Mouse (Mus musculus) heart, embryonic 11.5 days (tissue): ENCODE results near the gene Lbx2. TPM values are rescaled to one million over a fixed set of nuclear protein-coding genes. Genes with fewer than 3 reads are reported as not detected.

Experiments used
- ATAC-seq: fragments of 200-750 bp; cut with Nextera tagmentation; replicated peaks from 2 replicates; pipeline ENCODE4 v1.8.0; 2017; ENCODE audit warnings: moderate library complexity; ENCODE audit not compliant: insufficient number of reproducible peaks, low FRiP score, low TSS enrichment
- H3K27ac ChIP-seq: fragments of 300-500 bp; sonication (generic); 2 replicates; pipeline ENCODE4 v1.5.1; 2014; ENCODE audit warnings: mild to moderate bottlenecking, low read depth, low read length
- H3K27me3 ChIP-seq: fragments of 300-500 bp; sonication (generic); 2 replicates; pipeline ENCODE4 v1.6.1; 2014; ENCODE audit warnings: mild to moderate bottlenecking, low read length, mixed read lengths; ENCODE audit not compliant: control insufficient read depth, insufficient read depth
- H3K36me3 ChIP-seq: fragments of 300-500 bp; sonication (generic); 2 replicates; pipeline ENCODE4 v1.6.1; 2014; ENCODE audit warnings: mild to moderate bottlenecking, low read length, moderate library complexity, mixed read lengths; ENCODE audit not compliant: control insufficient read depth, insufficient read depth
- H3K4me1 ChIP-seq: fragments of 300-500 bp; sonication (generic); 2 replicates; pipeline ENCODE4 v1.6.1; 2014; ENCODE audit warnings: low read length; ENCODE audit not compliant: control insufficient read depth, insufficient read depth
- H3K4me2 ChIP-seq: fragments of 300-500 bp; sonication (generic); 2 replicates; pipeline ENCODE4 v1.6.1; 2014; ENCODE audit warnings: mild to moderate bottlenecking, moderate library complexity
- H3K4me3 ChIP-seq: fragments of 300-500 bp; sonication (generic); 2 replicates; pipeline ENCODE4 v1.5.1; 2014; ENCODE audit warnings: low read depth, low read length
- H3K9ac ChIP-seq: fragments of 300-500 bp; sonication (generic); 2 replicates; pipeline ENCODE4 v1.6.1; 2014; ENCODE audit warnings: mild to moderate bottlenecking, low read depth, low read length, moderate library complexity
- H3K9me3 ChIP-seq: fragments of 300-500 bp; sonication (generic); replicated peaks from 2 replicates; pipeline ENCODE4 v1.6.1; 2016; ENCODE audit warnings: low read length; ENCODE audit not compliant: control insufficient read depth
- WGBS: fragments of 180-500 bp; shearing (Covaris S2); extraction: QIAGEN DNeasy Blood & Tissue Kit; methylation state at CpG from one replicate; pipeline ENCODE4 v1.1.7; 2014; ENCODE audit not compliant: insufficient replicate concordance; 5-methylcytosine and 5-hydroxymethylcytosine counted together
- polyA plus RNA-seq: library from polyadenylated mRNA; unstranded; fragments of >200 nt; fragmentation: Nextera tagmentation; extraction: Ambion mirVana; gene quantifications from 2 replicates; pipeline ENCODE4 v1.2.1, GENCODE M21; 2014

Lbx2 gene
- polyA plus RNA-seq, 1 experiment from 2014 or later = 0.52 TPM

- Histone ChIP-seq H3K36me3 (peaks cover 22% of the 10 kb centered on the region), H3K4me1 (peaks cover 36% of the 10 kb centered on the region), H3K9ac (no peak overlapping the region), H3K27ac (no peak overlapping the region), H3K27me3 (no peaks in the 10 kb centered on the region), H3K9me3 (no peaks in the 10 kb centered on the region), H3K4me3 (no peak overlapping the region), H3K4me2 (peak overlapping the region; percentile 94; the same call in 1 of the 2 replicates)
- no peak for ATAC-seq
- 73% methylated on average over 14 of the region's 14 CpGs for WGBS
Observed at GRCm38 (mm10) chr6:83118825-83119733, 32.9 kb downstream of the Lbx2 start.

DNA sequence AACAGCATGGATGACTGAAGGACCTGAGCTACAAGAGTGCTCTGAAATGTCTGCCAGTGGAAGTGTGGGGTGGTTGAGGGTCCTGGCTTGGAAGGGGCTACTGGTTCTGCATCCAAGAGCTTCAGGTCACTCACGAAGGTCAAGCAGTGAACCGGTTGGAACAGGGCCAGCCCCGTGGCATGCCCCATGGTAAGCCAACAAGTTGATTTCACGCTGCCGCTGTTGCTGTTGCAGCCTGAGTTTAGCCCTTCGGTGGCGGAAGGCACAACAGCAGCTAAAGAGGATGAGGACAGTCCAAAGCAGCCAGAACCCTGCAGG lies 33.5 kb downstream of the Lbx2 start:
- 81% methylated on average over 7 of the region's 7 CpGs for WGBS
- no peak overlapping the region for H3K9ac ChIP-seq
- H3K4me3 ChIP-seq = no peak overlapping the region

DNA sequence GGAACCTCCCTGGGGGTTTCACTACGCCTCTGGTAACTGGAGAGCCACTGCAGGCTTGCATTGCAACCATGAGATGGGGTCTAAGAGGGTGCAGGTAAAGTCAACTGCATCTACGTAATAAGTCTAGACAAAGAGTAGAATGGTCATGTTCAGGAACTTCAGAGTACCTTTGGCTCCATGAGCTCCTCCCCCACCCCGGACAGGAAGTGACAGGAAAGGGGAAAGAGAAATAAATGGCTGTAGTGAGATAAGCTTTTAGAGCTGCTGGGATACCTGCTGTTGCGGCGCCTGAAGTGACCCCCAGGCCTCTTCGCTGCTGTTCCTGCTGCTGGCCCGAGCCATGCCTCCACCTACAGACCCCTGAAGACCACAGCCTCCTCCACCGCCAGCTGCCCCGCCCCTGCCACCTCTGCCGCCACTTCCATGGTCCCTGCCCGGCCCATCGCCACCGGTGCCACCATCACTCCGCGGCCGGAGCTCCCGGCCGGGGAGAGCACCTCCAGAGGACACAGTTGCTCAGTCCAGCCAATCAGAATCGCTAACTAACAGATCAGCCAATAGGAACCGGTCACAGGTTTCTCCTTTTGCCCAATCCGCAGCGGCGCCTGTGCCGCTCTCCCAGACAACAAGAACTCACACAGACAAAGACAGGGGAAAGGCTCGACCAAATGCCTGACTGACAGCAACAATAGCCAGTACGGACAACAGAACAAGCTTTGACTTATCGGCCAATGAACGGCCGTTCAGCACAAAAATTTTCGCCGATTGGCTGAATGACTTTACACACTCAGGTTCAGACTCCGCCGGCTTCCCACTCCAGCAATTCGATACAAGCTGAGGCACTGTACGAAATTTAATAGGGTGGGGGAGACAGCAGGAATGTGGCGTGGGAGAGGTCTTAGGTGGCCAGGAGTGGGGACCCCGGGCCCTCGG lies 35.0 kb downstream of the Lbx2 start, which contains the start of gene Wbp1:
Gene Wbp1, minus strand, starts transcription at position 630 of the 933 bp plus-strand sequence.
- H3K9ac ChIP-seq = peak within 1 kb of the TSS; percentile 90
- peaks cover 22% of the 10 kb centered on the region for H3K36me3 ChIP-seq
- H3K4me3 ChIP-seq = peak within 1 kb of the TSS; percentile 71
- H3K27me3 ChIP-seq = no peaks in the 10 kb centered on the region
- ATAC-seq = peak; percentile 92
- H3K4me1 ChIP-seq = peaks cover 34% of the 10 kb centered on the region
- H3K9me3 ChIP-seq = no peaks in the 10 kb centered on the region
- H3K4me2 ChIP-seq = peak within 1 kb of the TSS; percentile 96
- peak within 1 kb of the TSS; percentile 95 for H3K27ac ChIP-seq
- WGBS = under 1% methylated on average over 38 of the region's 38 CpGs

More for the DNA sequence above, 33.5 kb downstream of the Lbx2 start:
- Histone ChIP-seq H3K36me3 (peaks cover 22% of the 10 kb centered on the region), H3K27me3 (no peaks in the 10 kb centered on the region), H3K9me3 (no peaks in the 10 kb centered on the region), H3K27ac (no peak overlapping the region), H3K4me2 (peak overlapping the region; percentile 94; the same call in 1 of the 2 replicates), H3K4me1 (peaks cover 36% of the 10 kb centered on the region)
- no peak for ATAC-seq

DNA sequence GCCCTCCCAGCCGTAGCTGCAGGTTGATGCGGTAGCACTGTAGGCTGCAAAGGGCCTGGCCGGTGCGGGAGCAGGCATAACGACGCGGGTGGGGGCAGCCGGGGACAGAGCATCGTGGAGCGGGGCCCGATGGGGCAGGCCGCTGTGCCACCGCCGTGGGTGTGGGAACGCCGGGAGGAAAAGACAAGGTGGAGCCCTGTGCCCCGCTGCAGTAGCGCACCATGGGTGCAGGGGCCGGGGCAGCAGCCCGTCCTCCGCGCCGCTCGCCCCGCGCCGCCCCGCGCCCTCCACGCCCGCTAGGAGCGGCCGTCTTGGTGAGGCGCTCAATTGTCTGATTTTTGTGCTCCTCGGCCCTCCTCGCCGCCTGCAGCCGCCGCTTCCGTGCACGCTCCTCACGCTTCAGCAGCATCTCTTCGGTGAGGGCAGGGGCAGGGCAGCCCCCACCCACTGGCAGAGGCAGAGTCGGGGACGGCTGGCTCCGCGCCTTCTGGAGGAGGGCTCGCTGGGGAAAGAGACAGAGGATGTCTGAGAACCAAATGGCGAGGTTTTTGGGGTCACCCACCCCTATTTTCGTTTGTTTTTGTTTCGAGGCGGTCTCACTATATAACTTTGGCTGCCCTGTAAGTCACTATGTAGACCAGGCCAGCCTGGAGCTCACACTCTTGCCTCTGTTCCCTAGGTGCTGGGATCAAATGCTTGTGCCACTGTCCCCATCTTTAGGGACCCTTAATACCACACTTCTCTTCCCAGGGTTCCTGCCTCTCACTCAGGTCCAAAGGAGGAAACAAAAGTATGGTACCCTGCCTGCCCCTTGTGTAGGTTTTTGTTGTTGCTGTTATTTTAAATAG lies 35.9 kb downstream of the Lbx2 start:
- ATAC-seq = no peak
- peaks cover 26% of the 10 kb centered on the region for H3K4me1 ChIP-seq
- H3K9me3 ChIP-seq = no peaks in the 10 kb centered on the region
- peak overlapping the region; percentile 71 for H3K4me3 ChIP-seq
- 2% methylated on average over 39 of the region's 52 CpGs for WGBS
- H3K27ac ChIP-seq = peak overlapping the region; percentile 95
- H3K9ac ChIP-seq = peak overlapping the region; percentile 90
- peaks cover 19% of the 10 kb centered on the region for H3K36me3 ChIP-seq
- no peaks in the 10 kb centered on the region for H3K27me3 ChIP-seq
- H3K4me2 ChIP-seq = peak overlapping the region; percentile 96

DNA sequence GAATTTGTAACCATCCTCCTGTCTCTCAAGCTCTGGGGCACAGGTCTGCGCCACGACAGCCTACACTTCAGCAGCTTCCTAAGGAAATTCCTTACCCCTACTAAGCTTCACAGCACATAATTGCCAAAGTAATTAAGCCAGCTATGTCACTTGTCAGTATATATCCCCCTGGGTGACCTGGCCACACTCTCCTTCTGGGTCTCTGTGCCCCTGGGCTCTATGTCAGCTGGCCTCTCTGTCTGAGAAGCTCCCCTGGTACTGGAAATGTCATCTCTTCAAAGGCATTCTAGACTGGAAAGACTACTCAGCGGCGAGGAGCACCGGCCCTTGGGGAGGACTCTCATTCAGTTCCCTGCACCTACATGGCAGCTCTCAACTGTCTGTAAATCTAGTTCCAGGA lies 36.8 kb downstream of the Lbx2 start:
- Histone ChIP-seq H3K27me3 (no peaks in the 10 kb centered on the region), H3K4me2 (peak overlapping the region; percentile 96; the same call in 1 of the 2 replicates), H3K4me1 (peaks cover 26% of the 10 kb centered on the region), H3K4me3 (no peak overlapping the region), H3K9ac (peak overlapping the region; percentile 40; the same call in 1 of the 2 replicates), H3K36me3 (peaks cover 12% of the 10 kb centered on the region), H3K9me3 (no peaks in the 10 kb centered on the region), H3K27ac (no peak overlapping the region)
- WGBS = 84% methylated on average over 5 of the region's 5 CpGs
- ATAC-seq = no peak

DNA sequence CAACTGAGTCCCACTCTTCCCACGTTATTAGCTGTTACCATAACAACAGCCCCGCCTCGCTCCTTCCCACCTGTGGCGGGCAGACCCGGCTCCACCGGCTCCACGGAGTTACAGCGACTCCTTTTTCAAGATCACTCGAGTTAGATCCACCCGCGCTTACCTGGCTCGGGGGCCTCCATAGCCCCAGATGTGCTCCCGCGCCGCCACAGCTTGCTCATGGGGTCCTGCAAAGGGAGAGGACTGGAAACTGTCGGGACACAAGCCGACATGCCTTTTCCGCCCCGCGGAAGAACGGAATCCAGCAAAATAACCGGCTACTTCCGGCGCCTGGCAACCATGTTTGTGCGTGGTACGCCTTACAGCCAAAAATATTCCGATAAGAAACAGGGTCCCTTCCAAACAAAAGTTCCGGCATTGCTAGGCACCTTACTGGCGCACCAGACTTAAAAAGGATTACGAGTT lies 38.7 kb downstream of the Lbx2 start:
- no peak for ATAC-seq
- H3K9me3 ChIP-seq = no peaks in the 10 kb centered on the region
- peak overlapping the region; percentile 81 for H3K9ac ChIP-seq
- H3K4me2 ChIP-seq = peak overlapping the region; percentile 85
- no peaks in the 10 kb centered on the region for H3K27me3 ChIP-seq
- H3K4me1 ChIP-seq = peaks cover 19% of the 10 kb centered on the region
- under 1% methylated on average over 30 of the region's 30 CpGs for WGBS
- peak overlapping the region; percentile 67 for H3K4me3 ChIP-seq
- H3K27ac ChIP-seq = no peak overlapping the region
- H3K36me3 ChIP-seq = no peaks in the 10 kb centered on the region

GRCm38 (mm10) chr6:83125331-83125730 lies 39.2 kb downstream of the Lbx2 start, which contains the start of gene Ino80b:
Gene Ino80b (minus strand): TSS chr6:83125431.
- no peak for ATAC-seq
- H3K9me3 ChIP-seq = no peaks in the 10 kb centered on the region
- peaks cover 15% of the 10 kb centered on the region for H3K4me1 ChIP-seq
- peak within 1 kb of the TSS; percentile 85 for H3K4me2 ChIP-seq
- peak within 1 kb of the TSS; percentile 67 for H3K4me3 ChIP-seq
- peak within 1 kb of the TSS; percentile 81 for H3K9ac ChIP-seq
- H3K36me3 ChIP-seq = no peaks in the 10 kb centered on the region
- H3K27ac ChIP-seq = no peak within 1 kb of the TSS
- H3K27me3 ChIP-seq = no peaks in the 10 kb centered on the region
- WGBS = 33% methylated on average over 5 of the region's 5 CpGs
